Mouse (Mus musculus) CD8-positive naive resting alpha-beta T cell, adult 2 months (primary cell): ENCODE data around the gene D130043K22Rik.

Experiments
- DNase-seq, 2 experiments: peaks; one replicate each; pipeline ENCODE4 v3.0.0; 2022; ENCODE audit warnings: low read depth in 2 of 2, low spot score in 2 of 2

The D130043K22Rik gene

DNA sequence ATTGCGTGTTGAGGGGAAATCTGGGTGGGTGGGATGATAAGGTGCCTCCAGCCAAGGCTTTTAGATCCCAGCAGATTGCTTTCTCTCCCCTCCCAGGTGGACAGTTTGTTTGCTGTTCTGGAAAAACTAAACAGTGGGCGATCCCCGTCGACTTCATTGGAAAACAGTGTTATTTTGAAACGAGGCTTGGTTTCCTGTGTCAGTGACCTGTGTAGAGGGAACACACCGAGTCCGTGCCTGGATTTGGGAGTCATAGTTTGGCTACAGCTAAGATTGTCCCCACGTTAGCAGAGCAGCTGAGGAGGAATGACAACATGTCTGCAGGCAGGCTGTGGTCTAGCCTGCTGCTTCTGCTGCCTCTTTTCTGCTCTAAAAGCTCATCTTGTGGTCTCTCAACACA, 98.4 kb downstream of the D130043K22Rik start:
- DNase-seq: no peak

DNA sequence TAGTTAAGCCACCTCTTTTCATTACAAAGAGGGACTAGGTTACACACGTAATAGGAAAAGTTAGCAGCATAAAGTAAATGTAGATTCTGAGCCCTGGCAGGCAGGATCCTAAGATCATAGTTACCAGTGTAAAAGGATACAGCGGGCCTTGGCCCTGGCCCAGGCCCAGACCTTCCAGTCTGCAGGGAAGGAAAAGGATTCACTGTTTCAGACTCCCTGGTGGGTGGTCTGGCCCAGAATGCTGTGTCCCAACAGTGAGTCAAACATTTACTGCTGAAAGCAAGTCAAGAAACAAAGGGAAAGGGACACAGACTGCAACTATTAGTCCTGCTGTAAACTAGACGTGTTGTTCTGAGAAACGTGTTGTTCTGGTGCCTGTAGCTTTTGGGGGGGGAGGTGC, 100.6 kb downstream of the D130043K22Rik start:
- no peak for DNase-seq

DNA sequence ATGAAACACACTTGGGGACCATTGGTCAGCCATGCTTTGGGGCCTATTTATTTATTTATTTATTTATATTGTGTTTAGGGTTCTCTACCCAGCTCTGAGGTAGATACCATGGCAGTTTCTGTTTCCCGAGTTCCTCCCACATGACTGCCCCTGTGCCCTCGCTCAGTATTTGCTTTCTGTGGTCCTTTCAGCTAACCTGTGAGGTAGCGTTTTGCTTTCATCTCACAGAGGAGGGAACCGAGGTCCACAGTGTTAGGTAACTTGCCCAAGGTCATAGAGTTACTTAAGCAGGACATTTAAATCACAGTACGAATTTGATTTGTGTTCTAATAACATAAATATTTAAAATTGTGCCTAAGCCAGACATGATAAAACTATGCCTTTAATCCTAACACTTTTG, 102.2 kb downstream of the D130043K22Rik start:
- no peak for DNase-seq

DNA sequence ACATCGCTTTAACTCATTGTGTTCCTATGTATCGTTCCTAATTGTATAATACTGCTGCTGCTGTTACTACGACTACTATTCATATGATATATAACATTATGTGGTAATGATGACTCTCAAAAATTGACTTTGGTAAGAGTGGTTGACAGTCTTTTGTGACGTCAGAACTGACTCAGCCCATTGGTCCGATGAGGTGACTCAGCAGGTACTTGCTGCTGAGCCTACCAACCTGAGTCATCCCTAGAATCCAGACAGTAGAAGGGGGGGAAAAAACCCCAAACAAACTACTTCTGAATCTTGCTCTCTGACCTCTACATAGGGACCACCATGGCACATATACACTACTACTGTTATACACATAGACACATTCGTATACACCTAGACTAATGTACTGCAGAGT, 103.9 kb downstream of the D130043K22Rik start:
- no peak for DNase-seq
